Mouse (Mus musculus) erythroblast, embryonic 14.5 days (primary cell): ENCODE results near the gene Gm7995.
"Not testable (repeated sequence)": the region's sequence is repeated elsewhere in the genome, so short reads cannot be mapped to it uniquely, and the experiment has no call there.

Source experiments
- GATA1 ChIP-seq: IDR thresholded peaks from 2 replicates; pipeline ENCODE4 v1.6.1; 2012; ENCODE audit warnings: low read length, inconsistent platforms, mixed read lengths
- TAL1 ChIP-seq: IDR thresholded peaks from 3 replicates; pipeline ENCODE4 v1.6.1; 2012; ENCODE audit warnings: low read length, inconsistent platforms, mixed read lengths

GRCm38 (mm10) chr14:42297258-42297657, 12.8 kb upstream of the Gm7995 start, which contains the start of gene Gm9611:
- TF ChIP-seq GATA1, TAL1: not testable (repeated sequence)
